Mouse (Mus musculus): Measurements from ENCODE around the gene 1110004F10Rik. TPM values are rescaled to one million over a fixed set of nuclear protein-coding genes. Genes with fewer than 3 reads are reported as not detected.

1110004F10Rik gene
- polyA plus RNA-seq, 1 experiment: 47.4 TPM

GRCm38 (mm10) chr7:116119306-116119857, 80.2 kb downstream of the 1110004F10Rik start:
- Histone ChIP-seq H3K27me3 (ENCODE audit: control insufficient read depth, insufficient read depth, low read length) (no peaks in the 10 kb centered on the region), H3K36me3 (ENCODE audit: control insufficient read depth, insufficient read depth, low read length) (no peaks in the 10 kb centered on the region), H3K4me3 (ENCODE audit: control insufficient read depth, low read depth, low read length) (no peak overlapping the region), H3K27ac (ENCODE audit: control insufficient read depth, insufficient read depth, low read depth, low read length) (no peak overlapping the region), H3K4me1 (ENCODE audit: control insufficient read depth, insufficient read depth, low read length) (no peaks in the 10 kb centered on the region; the same call in 1 of the 2 replicates)
- TF ChIP-seq CTCF (IDR thresholded peaks at IDR 0.05; ENCODE audit: control insufficient read depth, insufficient read depth, insufficient replicate concordance, low read depth, low read length) (no peak), POLR2A (IDR thresholded peaks at IDR 0.05; ENCODE audit: control insufficient read depth, low read depth, low read length) (no peak)

GRCm38 (mm10) chr7:116120737-116121136, 81.5 kb downstream of the 1110004F10Rik start:
- Histone ChIP-seq H3K27ac (ENCODE audit: control insufficient read depth, insufficient read depth, low read depth, low read length) (no peak overlapping the region), H3K36me3 (ENCODE audit: control insufficient read depth, insufficient read depth, low read length) (no peaks in the 10 kb centered on the region), H3K4me1 (ENCODE audit: control insufficient read depth, insufficient read depth, low read length) (no peaks in the 10 kb centered on the region; the same call in 1 of the 2 replicates), H3K27me3 (ENCODE audit: control insufficient read depth, insufficient read depth, low read length) (no peaks in the 10 kb centered on the region), H3K4me3 (ENCODE audit: control insufficient read depth, low read depth, low read length) (no peak overlapping the region)
- TF ChIP-seq POLR2A (IDR thresholded peaks at IDR 0.05; ENCODE audit: control insufficient read depth, low read depth, low read length) (no peak), CTCF (IDR thresholded peaks at IDR 0.05; ENCODE audit: control insufficient read depth, insufficient read depth, insufficient replicate concordance, low read depth, low read length) (no peak)

- Histone ChIP-seq H3K27me3 (ENCODE audit: control insufficient read depth, insufficient read depth, low read length) (no peaks in the 10 kb centered on the region), H3K27ac (ENCODE audit: control insufficient read depth, insufficient read depth, low read depth, low read length) (no peak overlapping the region), H3K36me3 (ENCODE audit: control insufficient read depth, insufficient read depth, low read length) (no peaks in the 10 kb centered on the region), H3K4me1 (ENCODE audit: control insufficient read depth, insufficient read depth, low read length) (no peaks in the 10 kb centered on the region; the same call in 1 of the 2 replicates), H3K4me3 (ENCODE audit: control insufficient read depth, low read depth, low read length) (no peak overlapping the region)
- TF ChIP-seq CTCF (IDR thresholded peaks at IDR 0.05; ENCODE audit: control insufficient read depth, insufficient read depth, insufficient replicate concordance, low read depth, low read length) (no peak), POLR2A (IDR thresholded peaks at IDR 0.05; ENCODE audit: control insufficient read depth, low read depth, low read length) (no peak)
These were observed 82.0 kb downstream of the 1110004F10Rik start for GRCm38 (mm10) chr7:116121202-116121601.

GRCm38 (mm10) chr7:116122981-116123596, 83.9 kb downstream of the 1110004F10Rik start:
- no peaks in the 10 kb centered on the region for H3K4me1 ChIP-seq (ENCODE audit: control insufficient read depth, insufficient read depth, low read length)
- H3K27me3 ChIP-seq (ENCODE audit: control insufficient read depth, insufficient read depth, low read length): no peaks in the 10 kb centered on the region
- TF ChIP-seq POLR2A (IDR thresholded peaks at IDR 0.05; ENCODE audit: control insufficient read depth, low read depth, low read length): no peak
- no peak for TF ChIP-seq CTCF (IDR thresholded peaks at IDR 0.05; ENCODE audit: control insufficient read depth, insufficient read depth, insufficient replicate concordance, low read depth, low read length)
- no peak overlapping the region for H3K27ac ChIP-seq (ENCODE audit: control insufficient read depth, insufficient read depth, low read depth, low read length)
- no peaks in the 10 kb centered on the region for H3K36me3 ChIP-seq (ENCODE audit: control insufficient read depth, insufficient read depth, low read length)
- no peak overlapping the region for H3K4me3 ChIP-seq (ENCODE audit: control insufficient read depth, low read depth, low read length)

- Histone ChIP-seq H3K36me3 (ENCODE audit: control insufficient read depth, insufficient read depth, low read length) (no peaks in the 10 kb centered on the region), H3K27ac (ENCODE audit: control insufficient read depth, insufficient read depth, low read depth, low read length) (no peak overlapping the region), H3K4me1 (ENCODE audit: control insufficient read depth, insufficient read depth, low read length) (no peaks in the 10 kb centered on the region), H3K4me3 (ENCODE audit: control insufficient read depth, low read depth, low read length) (no peak overlapping the region), H3K27me3 (ENCODE audit: control insufficient read depth, insufficient read depth, low read length) (no peaks in the 10 kb centered on the region)
- TF ChIP-seq POLR2A (IDR thresholded peaks at IDR 0.05; ENCODE audit: control insufficient read depth, low read depth, low read length): no peak
- TF ChIP-seq CTCF (IDR thresholded peaks at IDR 0.05; ENCODE audit: control insufficient read depth, insufficient read depth, insufficient replicate concordance, low read depth, low read length): no peak
These were observed 84.4 kb downstream of the 1110004F10Rik start for GRCm38 (mm10) chr7:116123597-116123985.

GRCm38 (mm10) chr7:116124057-116124456, 84.9 kb downstream of the 1110004F10Rik start:
- Histone ChIP-seq H3K27me3 (ENCODE audit: control insufficient read depth, insufficient read depth, low read length) (no peaks in the 10 kb centered on the region), H3K4me1 (ENCODE audit: control insufficient read depth, insufficient read depth, low read length) (no peaks in the 10 kb centered on the region)
- TF ChIP-seq CTCF (IDR thresholded peaks at IDR 0.05; ENCODE audit: control insufficient read depth, insufficient read depth, insufficient replicate concordance, low read depth, low read length): no peak
- TF ChIP-seq POLR2A (IDR thresholded peaks at IDR 0.05; ENCODE audit: control insufficient read depth, low read depth, low read length): no peak

GRCm38 (mm10) chr7:116125671-116126070, 86.5 kb downstream of the 1110004F10Rik start:
- no peaks in the 10 kb centered on the region for H3K36me3 ChIP-seq (ENCODE audit: control insufficient read depth, insufficient read depth, low read length)
- H3K27me3 ChIP-seq (ENCODE audit: control insufficient read depth, insufficient read depth, low read length): no peaks in the 10 kb centered on the region
- no peak overlapping the region for H3K4me3 ChIP-seq (ENCODE audit: control insufficient read depth, low read depth, low read length)
- no peak for TF ChIP-seq POLR2A (IDR thresholded peaks at IDR 0.05; ENCODE audit: control insufficient read depth, low read depth, low read length)
- no peak for TF ChIP-seq CTCF (IDR thresholded peaks at IDR 0.05; ENCODE audit: control insufficient read depth, insufficient read depth, insufficient replicate concordance, low read depth, low read length)
- H3K27ac ChIP-seq (ENCODE audit: control insufficient read depth, insufficient read depth, low read depth, low read length): no peak overlapping the region
- H3K4me1 ChIP-seq (ENCODE audit: control insufficient read depth, insufficient read depth, low read length): no peaks in the 10 kb centered on the region

More at GRCm38 (mm10) chr7:116124057-116124456, 84.9 kb downstream of the 1110004F10Rik start:
- Histone ChIP-seq H3K27ac (ENCODE audit: control insufficient read depth, insufficient read depth, low read depth, low read length) (no peak overlapping the region), H3K4me3 (ENCODE audit: control insufficient read depth, low read depth, low read length) (no peak overlapping the region), H3K36me3 (ENCODE audit: control insufficient read depth, insufficient read depth, low read length) (no peaks in the 10 kb centered on the region)

All from testis, adult 2 months (tissue).